Mouse (Mus musculus): ENCODE results near the gene Trappc3. TPM values are rescaled to one million over a fixed set of nuclear protein-coding genes. Genes with fewer than 3 reads are reported as not detected.
"Not testable (repeated sequence)": the region's sequence is repeated elsewhere in the genome, so short reads cannot be mapped to it uniquely, and the experiment has no call there.

Gene Trappc3
- 95.4 and 101 TPM in 2 replicates for polyA plus RNA-seq (2016; fragmentation: Nextera tagmentation; extraction: Ambion mirVana)

DNA sequence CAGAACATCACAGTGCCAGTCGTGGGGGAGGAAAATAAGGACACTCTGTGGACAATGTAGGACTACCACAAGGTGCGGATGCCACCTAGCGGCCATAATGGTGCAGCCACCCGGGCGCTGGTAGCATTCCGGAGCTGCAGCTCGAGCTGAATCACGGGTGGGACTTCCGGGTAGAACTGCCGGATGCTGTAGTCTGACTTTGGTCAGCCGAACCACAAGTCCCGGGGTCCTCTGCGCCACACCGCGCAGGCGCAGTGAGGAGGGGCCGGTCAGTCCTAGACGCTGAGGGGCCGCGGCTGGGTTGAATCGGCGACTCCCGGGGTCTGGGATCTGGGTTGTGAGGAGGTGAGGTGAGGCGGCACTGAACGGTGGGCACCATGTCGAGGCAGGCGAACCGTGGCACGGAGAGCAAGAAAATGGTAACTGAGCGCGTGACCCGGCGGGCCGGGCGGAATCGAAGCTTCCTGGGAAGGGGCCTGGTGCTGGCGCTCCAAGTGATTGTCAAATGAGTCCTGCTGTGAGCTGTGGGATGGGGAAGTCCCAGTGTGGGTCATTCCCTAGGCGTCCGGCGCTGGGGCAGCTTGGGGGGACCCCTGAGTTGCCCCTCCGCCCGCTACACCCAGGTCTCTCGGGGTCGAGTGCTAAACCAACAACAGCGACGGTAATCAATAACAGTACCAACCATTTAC, at the start of gene Trappc3:
TSS of gene Trappc3 (plus strand) at position 207 of the 689 bp plus-strand sequence.
- peak; percentile 99 for DNase-seq (ENCODE audit: low spot score)
- H3K4me3 ChIP-seq, result peak within 1 kb of the TSS; percentile 88
- H3K36me3 ChIP-seq, result no peaks in the 10 kb centered on the region; the same call in 1 of the 2 replicates
- under 1% methylated on average over 46 of the region's 46 CpGs for WGBS
- H3K4me1 ChIP-seq (replicated peaks), result peaks cover 56% of the 10 kb centered on the region
- no peaks in the 10 kb centered on the region for H3K27me3 ChIP-seq (ENCODE audit: insufficient read depth, poor library complexity, severe bottlenecking)
- H3K27ac ChIP-seq, result peak within 1 kb of the TSS; percentile 91
- no peaks in the 10 kb centered on the region for H3K9me3 ChIP-seq

DNA sequence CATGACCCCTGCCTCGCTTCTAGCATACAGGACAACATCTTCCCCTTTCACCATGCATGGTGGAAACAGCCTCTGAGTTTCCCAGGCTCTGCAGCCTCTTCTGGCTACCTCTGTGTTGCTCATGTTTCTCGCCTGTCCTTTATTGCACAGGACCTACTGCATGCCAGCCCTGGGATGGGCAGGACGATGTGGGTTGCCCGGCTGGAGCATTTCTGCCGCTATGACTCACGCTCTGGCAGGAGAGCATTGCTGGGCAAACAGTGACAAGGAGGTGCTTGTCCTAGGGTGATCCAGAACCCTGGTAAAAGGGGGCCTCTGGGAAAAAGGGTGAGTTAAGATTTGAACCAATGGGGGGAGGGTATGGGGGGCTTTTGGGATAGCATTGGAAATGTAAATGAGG, 44.4 kb upstream of the Trappc3 start:
- no peaks in the 10 kb centered on the region for H3K4me1 ChIP-seq (replicated peaks)
- DNase-seq (ENCODE audit: low spot score), result no peak
- H3K27me3 ChIP-seq (ENCODE audit: insufficient read depth, poor library complexity, severe bottlenecking), result no peaks in the 10 kb centered on the region
- H3K36me3 ChIP-seq, result no peaks in the 10 kb centered on the region
- 88% methylated on average over 6 of the region's 6 CpGs for WGBS
- no peak overlapping the region for H3K4me3 ChIP-seq
- no peaks in the 10 kb centered on the region for H3K9me3 ChIP-seq
- no peak overlapping the region for H3K27ac ChIP-seq

DNA sequence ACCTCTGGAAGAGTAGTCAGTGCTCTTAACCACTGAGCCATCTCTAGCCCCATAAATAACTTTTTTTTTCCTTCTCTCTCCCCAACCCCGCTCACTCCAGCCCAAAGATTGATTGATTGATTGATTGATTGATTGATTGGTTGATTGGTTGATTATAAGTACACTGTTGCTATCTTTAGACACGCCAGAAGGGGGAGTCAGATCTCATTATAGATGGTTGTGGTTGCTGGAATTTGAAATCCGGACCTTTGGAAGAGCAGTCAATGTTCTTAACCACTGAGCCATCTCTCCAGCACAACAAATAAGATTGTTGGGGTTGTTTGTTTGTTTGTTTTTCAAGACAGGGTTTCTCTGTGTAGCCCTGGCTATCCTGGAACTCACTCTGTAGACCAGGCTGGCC, 42.6 kb upstream of the Trappc3 start:
- H3K4me1 ChIP-seq (replicated peaks); H3K27me3 ChIP-seq (ENCODE audit: insufficient read depth, poor library complexity, severe bottlenecking); H3K4me3 ChIP-seq; H3K27ac ChIP-seq; H3K36me3 ChIP-seq; DNase-seq (ENCODE audit: low spot score); H3K9me3 ChIP-seq: not testable (repeated sequence)
- 66% methylated on average over 3 of the region's 3 CpGs for WGBS

DNA sequence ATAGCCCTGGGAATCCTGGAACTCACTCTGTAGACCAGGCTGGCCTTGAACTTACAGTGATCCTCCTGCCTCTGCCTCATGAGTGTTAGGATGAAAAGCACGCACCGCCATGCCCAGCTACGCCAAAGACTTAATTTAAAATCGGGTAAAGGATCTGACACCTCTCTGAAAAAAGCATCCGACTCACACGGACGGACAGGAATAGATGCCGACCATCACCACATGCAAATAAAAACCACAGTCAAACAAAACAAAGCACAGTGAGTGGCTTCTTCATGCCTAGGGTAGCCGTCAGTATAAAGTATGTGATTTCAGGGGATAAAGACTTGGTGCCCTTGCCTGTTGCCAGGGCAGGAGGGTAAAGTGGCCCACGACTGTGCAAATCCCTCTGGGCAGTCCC, 42.1 kb upstream of the Trappc3 start:
- H3K27ac ChIP-seq, result no peak overlapping the region
- no peaks in the 10 kb centered on the region for H3K36me3 ChIP-seq
- no peak overlapping the region for H3K4me3 ChIP-seq
- no peak for DNase-seq (ENCODE audit: low spot score)
- H3K9me3 ChIP-seq, result no peaks in the 10 kb centered on the region
- no peaks in the 10 kb centered on the region for H3K4me1 ChIP-seq (replicated peaks)
- WGBS, result 93% methylated on average over 10 of the region's 10 CpGs
- no peaks in the 10 kb centered on the region for H3K27me3 ChIP-seq (ENCODE audit: insufficient read depth, poor library complexity, severe bottlenecking)

DNA sequence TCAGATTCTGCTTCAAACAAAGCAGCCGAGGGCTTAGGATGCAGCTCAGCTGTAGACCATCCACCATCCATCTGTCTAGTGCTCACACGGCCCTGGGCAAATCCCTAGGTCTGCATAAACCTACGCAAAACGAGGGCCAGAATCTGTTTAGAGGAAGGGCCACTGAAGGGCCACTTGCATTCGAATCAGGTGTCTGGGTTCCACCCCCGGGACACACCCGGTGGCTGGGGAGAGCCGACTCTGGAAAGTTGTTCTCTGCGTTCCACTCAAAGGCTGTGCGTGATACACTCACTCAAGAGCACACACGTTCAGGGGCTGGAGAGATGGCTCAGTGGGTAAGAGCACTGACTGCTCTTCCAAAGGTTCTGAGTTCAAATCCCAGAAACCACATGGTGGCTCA, 39.5 kb upstream of the Trappc3 start:
- H3K27me3 ChIP-seq (ENCODE audit: insufficient read depth, poor library complexity, severe bottlenecking), result no peaks in the 10 kb centered on the region
- no peak overlapping the region for H3K27ac ChIP-seq
- H3K9me3 ChIP-seq, result no peaks in the 10 kb centered on the region
- WGBS, result 89% methylated on average over 11 of the region's 11 CpGs
- no peaks in the 10 kb centered on the region for H3K36me3 ChIP-seq
- no peak for DNase-seq (ENCODE audit: low spot score)
- H3K4me1 ChIP-seq (replicated peaks), result peaks cover 7% of the 10 kb centered on the region
- no peak overlapping the region for H3K4me3 ChIP-seq

DNA sequence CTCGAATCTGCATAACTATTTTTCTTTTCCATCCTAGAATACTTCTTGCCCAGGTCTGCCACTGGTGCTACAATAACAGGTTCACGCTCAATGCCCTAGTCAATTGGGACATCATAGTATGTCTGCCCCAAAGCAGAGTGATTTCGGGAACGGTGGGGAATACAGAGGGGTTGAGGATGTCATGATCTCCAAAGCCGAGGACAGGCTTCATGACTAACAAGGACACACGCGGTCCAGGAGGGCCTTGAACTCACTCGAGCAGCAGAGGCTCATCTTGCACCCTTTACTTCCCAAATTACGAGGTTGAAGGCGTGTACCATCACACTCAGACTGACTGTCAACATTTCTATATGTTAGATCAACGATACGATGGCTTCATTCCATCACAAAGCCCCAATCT, 35.5 kb upstream of the Trappc3 start:
- WGBS, result 54% methylated on average over 12 of the region's 12 CpGs
- no peaks in the 10 kb centered on the region for H3K9me3 ChIP-seq
- no peak overlapping the region for H3K27ac ChIP-seq
- DNase-seq (ENCODE audit: low spot score), result no peak
- no peaks in the 10 kb centered on the region for H3K27me3 ChIP-seq (ENCODE audit: insufficient read depth, poor library complexity, severe bottlenecking)
- peaks cover 14% of the 10 kb centered on the region for H3K4me1 ChIP-seq (replicated peaks)
- H3K4me3 ChIP-seq, result no peak overlapping the region
- peaks cover 20% of the 10 kb centered on the region for H3K36me3 ChIP-seq

DNA sequence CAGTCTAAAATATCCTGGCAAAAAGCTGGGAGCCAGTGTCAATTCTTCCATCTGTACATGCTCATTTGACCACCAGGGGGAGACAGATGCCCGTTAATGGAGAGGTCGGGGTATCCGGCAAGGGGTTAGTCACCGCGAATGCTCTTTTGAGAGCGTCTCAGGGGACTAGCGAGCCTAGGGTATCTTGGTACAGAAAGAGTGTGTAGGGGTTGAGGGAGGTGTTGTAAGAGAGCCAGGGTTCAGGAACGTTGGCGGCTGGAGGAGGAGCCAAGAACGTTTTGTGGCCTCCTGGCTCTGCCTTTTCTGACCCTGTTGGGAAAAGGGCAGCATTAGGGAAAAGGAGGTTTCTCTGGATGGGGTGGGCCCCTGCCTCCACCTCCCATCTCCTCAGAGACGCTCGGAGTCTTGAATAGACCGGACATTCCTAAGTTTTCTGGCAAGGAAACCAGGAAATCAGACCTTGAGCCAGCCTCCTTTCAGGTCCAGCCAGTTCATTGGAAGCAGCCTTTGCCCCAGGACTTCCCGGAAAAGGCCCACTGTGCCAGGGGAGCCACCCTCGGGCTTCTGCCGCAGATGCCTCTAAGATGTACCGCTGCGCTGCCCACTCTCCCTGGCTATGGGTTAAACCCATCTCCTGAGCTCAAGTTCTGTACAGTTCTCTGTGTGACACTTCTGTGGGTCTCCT, 34.9 kb upstream of the Trappc3 start:
- peak overlapping the region; percentile 36 for H3K4me3 ChIP-seq
- no peaks in the 10 kb centered on the region for H3K27me3 ChIP-seq (ENCODE audit: insufficient read depth, poor library complexity, severe bottlenecking)
- H3K27ac ChIP-seq, result peak overlapping the region; percentile 69
- no peaks in the 10 kb centered on the region for H3K9me3 ChIP-seq
- peaks cover 26% of the 10 kb centered on the region for H3K36me3 ChIP-seq
- 7% methylated on average over 18 of the region's 18 CpGs for WGBS
- peaks cover 14% of the 10 kb centered on the region for H3K4me1 ChIP-seq (replicated peaks)
- DNase-seq (ENCODE audit: low spot score), result peak; percentile 86

DNA sequence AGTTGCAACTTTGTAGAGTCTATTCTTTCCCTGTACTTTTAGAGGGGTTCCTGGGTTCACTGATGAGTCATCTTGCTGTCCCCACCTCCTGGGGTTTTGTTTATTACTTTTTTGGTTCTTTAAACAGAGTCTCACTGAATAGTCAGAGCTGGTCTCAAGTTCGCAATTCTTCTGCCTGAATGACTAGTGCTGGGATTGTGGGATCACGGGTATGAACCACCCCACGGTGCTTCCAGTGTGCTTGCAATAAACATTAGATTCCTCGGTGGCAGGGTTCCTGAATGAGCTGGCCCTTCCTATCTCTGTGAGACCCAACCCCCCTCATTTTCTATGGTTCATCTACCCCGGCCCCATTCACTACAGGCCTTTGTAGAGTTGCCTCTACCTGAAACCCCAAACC, 34.0 kb upstream of the Trappc3 start:
- DNase-seq (ENCODE audit: low spot score), result no peak
- peaks cover 35% of the 10 kb centered on the region for H3K36me3 ChIP-seq
- H3K4me1 ChIP-seq (replicated peaks), result peaks cover 14% of the 10 kb centered on the region
- no peak overlapping the region for H3K27ac ChIP-seq
- no peaks in the 10 kb centered on the region for H3K27me3 ChIP-seq (ENCODE audit: insufficient read depth, poor library complexity, severe bottlenecking)
- no peak overlapping the region for H3K4me3 ChIP-seq
- WGBS, result 31% methylated on average over 5 of the region's 5 CpGs
- no peaks in the 10 kb centered on the region for H3K9me3 ChIP-seq

DNA sequence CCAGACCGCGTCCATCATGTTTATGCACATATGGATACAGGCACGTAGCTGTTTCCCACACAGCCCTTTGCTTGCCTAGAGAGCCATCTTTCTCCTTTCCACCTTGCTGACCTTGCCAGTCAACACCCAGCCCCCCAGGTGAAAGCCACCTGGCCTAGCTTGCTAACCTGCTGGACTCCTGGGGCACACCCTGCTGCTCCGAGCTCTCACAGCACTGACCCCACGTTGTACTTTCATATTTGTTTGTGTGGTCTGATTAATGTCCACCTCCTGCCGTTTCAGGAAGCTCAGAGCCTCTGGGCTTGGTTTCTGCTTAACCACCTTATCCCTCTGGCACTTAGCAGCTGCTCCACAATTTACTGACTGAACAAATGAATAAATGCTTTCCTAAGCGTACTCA, 32.2 kb upstream of the Trappc3 start:
- DNase-seq (ENCODE audit: low spot score), result no peak
- 76% methylated on average over 7 of the region's 7 CpGs for WGBS
- Histone ChIP-seq H3K27ac (no peak overlapping the region), H3K4me3 (no peak overlapping the region), H3K27me3 (ENCODE audit: insufficient read depth, poor library complexity, severe bottlenecking) (no peaks in the 10 kb centered on the region), H3K9me3 (no peaks in the 10 kb centered on the region), H3K36me3 (peaks cover 53% of the 10 kb centered on the region), H3K4me1 (replicated peaks) (peaks cover 14% of the 10 kb centered on the region)

DNA sequence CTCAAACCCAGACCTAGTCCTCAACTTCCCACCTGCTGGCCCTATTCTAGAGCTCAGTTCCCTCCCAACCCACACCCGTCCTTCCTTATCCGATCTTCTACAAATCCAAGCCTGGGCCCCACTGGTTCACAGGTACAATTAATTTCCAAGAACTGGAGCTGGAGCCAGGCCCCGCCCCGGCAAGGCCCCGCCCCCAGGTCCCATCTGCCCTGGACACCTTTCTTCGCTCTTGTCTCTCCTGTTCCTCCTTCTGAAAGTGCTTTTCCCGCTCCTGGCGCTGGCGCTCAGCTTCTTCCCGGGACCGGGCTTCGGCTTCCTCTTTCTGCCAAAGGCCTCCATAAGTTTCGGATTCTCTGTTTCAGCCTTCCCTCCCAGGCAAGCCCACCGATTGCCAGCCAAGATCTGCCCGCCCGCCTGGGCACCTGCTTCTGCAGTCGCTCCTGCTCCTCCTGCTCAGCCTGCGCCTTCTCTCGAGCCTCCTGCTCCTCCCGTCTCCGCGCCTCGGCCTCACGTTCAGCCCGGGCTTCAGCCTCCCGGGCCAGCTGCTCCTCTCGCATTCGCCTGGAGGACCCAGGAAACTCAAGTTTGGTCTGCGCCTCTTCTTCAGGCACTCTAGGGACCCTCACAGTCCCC, 28.3 kb upstream of the Trappc3 start:
- no peak overlapping the region for H3K27ac ChIP-seq
- H3K36me3 ChIP-seq, result peaks cover 92% of the 10 kb centered on the region
- H3K4me1 ChIP-seq (replicated peaks), result peaks cover 18% of the 10 kb centered on the region
- no peak for DNase-seq (ENCODE audit: low spot score)
- 91% methylated on average over 29 of the region's 29 CpGs for WGBS
- H3K27me3 ChIP-seq (ENCODE audit: insufficient read depth, poor library complexity, severe bottlenecking), result no peaks in the 10 kb centered on the region
- no peaks in the 10 kb centered on the region for H3K9me3 ChIP-seq
- no peak overlapping the region for H3K4me3 ChIP-seq

DNA sequence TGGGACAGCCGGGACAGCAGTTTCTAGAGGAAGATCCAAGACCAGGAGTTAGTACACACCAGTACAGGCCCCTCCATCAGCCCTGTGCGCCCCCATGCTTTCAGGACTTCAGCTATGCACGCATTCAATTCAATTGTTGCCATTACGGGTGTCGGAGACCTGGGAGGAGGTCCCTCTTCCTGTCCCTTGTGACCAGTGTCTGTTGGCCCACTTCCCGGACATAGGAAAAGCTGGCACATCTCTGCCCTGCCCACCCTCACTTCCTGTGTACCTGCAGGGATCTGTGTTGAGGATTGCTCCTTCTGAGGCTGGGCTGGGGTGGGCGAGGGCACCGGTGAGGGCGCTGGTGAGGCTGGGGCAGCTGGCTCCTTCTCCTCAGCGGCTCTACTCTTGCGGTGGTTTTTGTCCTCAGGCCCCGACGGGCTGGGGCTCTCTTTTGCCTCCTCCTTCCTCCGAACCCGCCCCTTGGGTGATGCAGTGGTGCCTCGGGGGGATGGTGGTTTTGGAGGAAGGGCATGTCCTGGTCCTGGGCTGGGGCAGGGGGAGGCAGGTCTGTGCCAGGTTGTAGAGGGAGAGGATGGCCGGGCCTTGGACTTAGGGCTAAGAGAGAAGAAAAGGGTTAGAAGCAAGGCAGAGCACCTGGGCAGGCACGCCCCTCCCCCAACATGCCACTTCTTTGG, 27.5 kb upstream of the Trappc3 start:
- peaks cover 18% of the 10 kb centered on the region for H3K4me1 ChIP-seq (replicated peaks)
- WGBS, result 88% methylated on average over 18 of the region's 18 CpGs
- no peaks in the 10 kb centered on the region for H3K27me3 ChIP-seq (ENCODE audit: insufficient read depth, poor library complexity, severe bottlenecking)
- no peaks in the 10 kb centered on the region for H3K9me3 ChIP-seq
- H3K27ac ChIP-seq, result no peak overlapping the region
- H3K36me3 ChIP-seq, result peaks cover 100% of the 10 kb centered on the region
- no peak overlapping the region for H3K4me3 ChIP-seq
- DNase-seq (ENCODE audit: low spot score), result no peak

DNA sequence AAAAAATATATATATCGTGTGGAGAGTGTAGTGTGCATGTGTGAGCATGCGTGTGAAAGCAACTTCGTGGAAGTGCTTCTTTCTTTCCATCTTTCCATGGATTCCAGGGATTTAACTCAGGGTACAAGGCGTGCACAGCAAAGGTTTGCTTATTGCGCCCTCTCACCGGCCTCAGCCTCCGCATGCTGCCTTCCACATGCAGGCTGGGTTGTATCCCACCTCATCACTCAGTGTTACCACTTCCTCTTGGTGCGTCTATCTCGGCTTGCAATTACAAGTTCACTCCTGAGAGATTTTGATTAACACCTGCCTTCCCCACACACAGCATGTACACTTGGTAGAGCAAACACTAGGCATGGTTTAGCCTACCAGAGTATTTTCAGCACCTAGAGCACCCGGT, 26.9 kb upstream of the Trappc3 start:
- Histone ChIP-seq H3K27ac (no peak overlapping the region), H3K4me3 (no peak overlapping the region), H3K36me3 (peaks cover 100% of the 10 kb centered on the region), H3K27me3 (ENCODE audit: insufficient read depth, poor library complexity, severe bottlenecking) (no peaks in the 10 kb centered on the region), H3K9me3 (no peaks in the 10 kb centered on the region), H3K4me1 (replicated peaks) (peaks cover 18% of the 10 kb centered on the region)
- no peak for DNase-seq (ENCODE audit: low spot score)
- 94% methylated on average over 10 of the region's 10 CpGs for WGBS

All from hindbrain, embryonic 10.5 days (tissue).